Mouse (Mus musculus) heart, postnatal 0 days (tissue): ENCODE results near the gene Mob1a. TPM values are rescaled to one million over a fixed set of nuclear protein-coding genes. Genes with fewer than 3 reads are reported as not detected.

ENCODE experiments used
- ATAC-seq: fragments of 200-750 bp; cut with Nextera tagmentation; 2 replicates; pipeline ENCODE4 v1.8.0; 2017; ENCODE audit warnings: low read depth, moderate number of reproducible peaks, moderate library complexity; ENCODE audit not compliant: insufficient read depth
- DNase-seq: peaks from one replicate; pipeline ENCODE4 v3.0.0-alpha.2; 2016; ENCODE audit warnings: low spot score
- H3K27ac ChIP-seq: fragments of 300-500 bp; sonication (generic); 2 replicates; pipeline ENCODE4 v1.5.1; 2014; ENCODE audit warnings: low read depth, mild to moderate bottlenecking
- H3K27me3 ChIP-seq: fragments of 300-500 bp; sonication (generic); 2 replicates; pipeline ENCODE4 v1.6.1; 2014; ENCODE audit warnings: low read length, mixed read lengths; ENCODE audit not compliant: control insufficient read depth, insufficient read depth
- H3K36me3 ChIP-seq: fragments of 300-500 bp; sonication (generic); replicated peaks from 2 replicates; pipeline ENCODE4 v1.6.1; 2014; ENCODE audit warnings: low read length, mixed read lengths; ENCODE audit not compliant: control insufficient read depth, insufficient read depth
- H3K4me1 ChIP-seq: fragments of 300-500 bp; sonication (generic); 2 replicates; pipeline ENCODE4 v1.6.1; 2014; ENCODE audit warnings: antibody characterized with exemption; ENCODE audit not compliant: control insufficient read depth, insufficient read depth
- H3K4me2 ChIP-seq: fragments of 300-500 bp; sonication (generic); 2 replicates; pipeline ENCODE4 v1.6.1; 2014; ENCODE audit warnings: low read depth, mild to moderate bottlenecking, low read length, moderate library complexity
- H3K4me3 ChIP-seq: fragments of 300-500 bp; sonication (generic); 2 replicates; pipeline ENCODE4 v1.5.1; 2014; ENCODE audit warnings: low read depth, low read length
- H3K9ac ChIP-seq: fragments of 300-500 bp; sonication (generic); replicated peaks from 2 replicates; pipeline ENCODE4 v1.6.1; 2014; ENCODE audit warnings: low read depth, low read length, mixed read lengths
- H3K9me3 ChIP-seq: fragments of 300-500 bp; sonication (generic); replicated peaks from 2 replicates; pipeline ENCODE4 v1.6.1; 2016; ENCODE audit warnings: low read length; ENCODE audit not compliant: control insufficient read depth
- CTCF ChIP-seq: IDR thresholded peaks from 2 replicates; pipeline ENCODE4 v1.5.1; 2016; ENCODE audit warnings: antibody characterized with exemption, control low read depth, low read depth
- EP300 ChIP-seq: IDR thresholded peaks from 2 replicates; pipeline ENCODE4 v1.6.1; 2016; ENCODE audit warnings: antibody characterized with exemption, low read depth
- WGBS: fragments of 180-500 bp; shearing (Covaris S2); extraction: QIAGEN DNeasy Blood & Tissue Kit; methylation state at CpG from one replicate; pipeline ENCODE4 v1.1.7; 2014; 5-methylcytosine and 5-hydroxymethylcytosine counted together
- polyA plus RNA-seq: library from polyadenylated mRNA; unstranded; fragments of >200 nt; fragmentation: Nextera tagmentation; extraction: Ambion mirVana; gene quantifications from 2 replicates; pipeline ENCODE4 v1.2.1, GENCODE M21; 2015
- total RNA-seq: library from RNA; depleted of rRNA; stranded (reverse); fragments of >200 nt; gene quantifications from 2 replicates; pipeline ENCODE4 v1.2.3, GENCODE M21; 2014; ENCODE audit warnings: low replicate concordance

Gene Mob1a
- total and polyA plus RNA-seq, 2 experiments from 2014 or later: 15.1 to 35.0 TPM

GRCm38 (mm10) chr6:83357436-83357835, 31.6 kb downstream of the Mob1a start:
- H3K4me2 ChIP-seq: no peak overlapping the region
- no peak for TF ChIP-seq CTCF
- no peak for TF ChIP-seq EP300
- no peaks in the 10 kb centered on the region for H3K27me3 ChIP-seq
- peaks cover 63% of the 10 kb centered on the region for H3K36me3 ChIP-seq
- no peak overlapping the region for H3K4me3 ChIP-seq
- no peak for DNase-seq
- WGBS: 86% methylated on average over 10 of the region's 10 CpGs
- no peak for ATAC-seq
- no peaks in the 10 kb centered on the region for H3K4me1 ChIP-seq
- H3K9me3 ChIP-seq: no peaks in the 10 kb centered on the region
- H3K27ac ChIP-seq: no peak overlapping the region
- H3K9ac ChIP-seq: no peak overlapping the region

GRCm38 (mm10) chr6:83361523-83362248, 35.9 kb downstream of the Mob1a start:
- Histone ChIP-seq H3K9me3 (no peaks in the 10 kb centered on the region), H3K4me2 (no peak overlapping the region), H3K36me3 (peaks cover 42% of the 10 kb centered on the region), H3K4me3 (no peak overlapping the region), H3K27me3 (no peaks in the 10 kb centered on the region), H3K27ac (no peak overlapping the region), H3K9ac (no peak overlapping the region; the same call in 1 of the 2 replicates), H3K4me1 (no peaks in the 10 kb centered on the region)
- DNase-seq (no peak), ATAC-seq (no peak)
- WGBS: 71% methylated on average over 11 of the region's 11 CpGs
- TF ChIP-seq CTCF (no peak), EP300 (no peak)

GRCm38 (mm10) chr6:83363075-83363474, 37.3 kb downstream of the Mob1a start:
- H3K4me2 ChIP-seq: no peak overlapping the region
- 79% methylated on average over 12 of the region's 12 CpGs for whole genome bisulfite sequencing
- DNase-seq (no peak), ATAC-seq (no peak)
- H3K4me3 ChIP-seq: no peak overlapping the region
- no peak overlapping the region for H3K27ac ChIP-seq
- H3K4me1 ChIP-seq: no peaks in the 10 kb centered on the region
- no peaks in the 10 kb centered on the region for H3K27me3 ChIP-seq
- H3K9ac ChIP-seq: no peak overlapping the region
- no peak for TF ChIP-seq CTCF
- TF ChIP-seq EP300: no peak
- H3K9me3 ChIP-seq: no peaks in the 10 kb centered on the region
- peaks cover 50% of the 10 kb centered on the region for H3K36me3 ChIP-seq

GRCm38 (mm10) chr6:83370316-83370965, 44.6 kb downstream of the Mob1a start:
- ATAC-seq (no peak), DNase-seq (no peak)
- H3K9me3 ChIP-seq: no peaks in the 10 kb centered on the region
- no peak overlapping the region for H3K27ac ChIP-seq
- H3K9ac ChIP-seq: no peak overlapping the region
- no peaks in the 10 kb centered on the region for H3K27me3 ChIP-seq
- no peak for TF ChIP-seq CTCF
- no peak for TF ChIP-seq EP300
- no peak overlapping the region for H3K4me3 ChIP-seq
- no peak overlapping the region for H3K4me2 ChIP-seq
- H3K36me3 ChIP-seq: peaks cover 92% of the 10 kb centered on the region
- H3K4me1 ChIP-seq: no peaks in the 10 kb centered on the region
- 87% methylated on average over 21 of the region's 21 CpGs for WGBS

GRCm38 (mm10) chr6:83371350-83371749, 45.5 kb downstream of the Mob1a start:
- H3K9ac ChIP-seq: no peak overlapping the region
- no peaks in the 10 kb centered on the region for H3K27me3 ChIP-seq
- no peak for DNase-seq
- no peak overlapping the region for H3K4me2 ChIP-seq
- WGBS: 83% methylated on average over 3 of the region's 3 CpGs
- peaks cover 98% of the 10 kb centered on the region for H3K36me3 ChIP-seq
- H3K4me3 ChIP-seq: no peak overlapping the region
- no peaks in the 10 kb centered on the region for H3K9me3 ChIP-seq
- ATAC-seq: no peak
- TF ChIP-seq CTCF (no peak), EP300 (no peak)
- H3K4me1 ChIP-seq: no peaks in the 10 kb centered on the region
- no peak overlapping the region for H3K27ac ChIP-seq
